Mouse (Mus musculus) cerebellum, postnatal 14 days (tissue): ENCODE results near the gene Zc3h8.

Source experiments
- DNase-seq, 2 experiments: peaks; one replicate each; pipeline ENCODE4 v3.0.0; 2021; ENCODE audit warnings: mixed read lengths in 2 of 2

The Zc3h8 gene

DNA sequence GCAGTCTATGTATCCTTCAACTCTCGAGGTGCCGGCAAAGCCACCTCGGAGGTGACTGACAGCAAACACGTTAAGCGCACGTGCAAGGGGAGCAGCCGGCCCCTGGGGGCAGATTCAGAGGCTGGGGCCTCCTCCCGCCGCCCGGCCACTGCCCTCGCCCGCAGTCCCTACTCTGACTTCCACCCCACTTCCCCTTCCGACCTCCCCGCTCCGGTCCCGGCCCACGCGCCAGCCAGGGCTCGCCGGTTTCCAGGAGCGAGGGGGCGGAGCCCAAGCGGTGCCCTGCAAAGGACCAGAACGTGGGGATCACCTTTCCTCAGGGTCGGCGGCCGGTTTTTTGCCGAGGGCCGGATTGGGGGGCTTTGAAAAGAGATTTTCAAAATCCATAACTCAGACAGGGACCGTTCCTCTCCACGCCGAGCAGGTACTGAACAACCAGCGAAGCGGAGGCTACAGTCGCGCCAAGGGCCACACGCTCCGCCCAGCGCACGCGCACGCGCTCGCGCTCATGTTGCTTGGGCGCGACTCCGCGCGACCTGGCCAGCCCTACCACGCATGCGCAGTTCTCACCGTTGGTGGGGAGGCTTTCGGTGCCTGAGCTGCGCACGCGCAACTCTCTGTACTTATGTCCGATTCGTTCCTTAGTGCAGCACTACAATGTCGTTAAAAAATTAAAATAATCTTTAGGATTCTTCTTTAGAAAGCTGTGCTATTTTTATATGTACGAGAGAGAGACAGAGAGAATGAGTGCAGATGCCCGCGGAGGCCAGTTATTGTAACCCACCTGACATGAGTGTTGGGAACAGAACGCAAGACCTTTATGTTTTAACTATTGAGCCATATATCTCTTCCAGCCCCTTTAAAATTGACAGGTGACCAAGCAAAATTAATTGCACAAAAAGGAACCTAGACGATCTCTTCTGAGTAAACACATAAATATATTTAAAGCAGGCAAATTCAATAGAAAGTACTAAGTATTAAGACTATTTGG lies at the start of gene Zc3h8:
TSS of gene Zc3h8 (minus strand) at position 540 of the 991 bp plus-strand sequence.
- DNase-seq: peak; percentile 98

DNA sequence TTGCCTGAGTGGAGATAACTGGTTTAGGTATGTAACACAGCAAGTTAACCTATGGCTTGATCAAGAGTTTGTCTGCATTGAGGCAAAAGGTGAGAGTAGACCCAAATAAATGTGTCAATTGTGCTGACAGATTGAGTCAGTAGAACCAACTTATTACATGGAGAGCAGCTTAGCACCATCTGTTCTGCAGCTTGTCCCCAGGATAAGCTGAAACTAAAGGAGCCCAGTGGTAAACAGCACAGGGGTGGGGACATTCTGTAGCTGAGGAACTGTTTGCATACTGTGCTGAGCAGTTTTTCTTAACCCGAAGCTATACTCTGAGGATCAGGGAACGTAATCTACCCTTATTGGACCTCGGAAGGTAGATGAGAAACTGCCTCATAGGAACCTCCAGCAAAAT lies 40.9 kb upstream of the Zc3h8 start:
- DNase-seq: no peak

DNA sequence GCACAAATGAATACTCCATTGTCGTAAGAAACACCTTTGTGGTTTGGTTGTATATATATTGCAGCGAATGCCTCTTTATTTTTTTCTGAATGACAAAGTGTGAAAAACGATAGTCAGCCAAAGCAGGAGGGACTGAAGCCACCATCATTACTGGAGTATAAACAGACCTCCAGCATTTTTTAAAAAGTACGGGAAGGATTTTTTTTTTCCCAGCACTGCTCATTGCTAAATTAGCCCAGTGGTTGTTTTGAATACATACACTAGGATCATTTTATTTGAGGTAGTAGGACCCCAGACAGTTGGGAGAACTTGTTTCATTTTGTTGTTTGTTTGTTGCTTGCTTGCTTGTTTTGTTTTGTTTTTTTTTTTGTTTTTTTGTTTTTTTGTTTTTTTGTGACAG lies 31.7 kb upstream of the Zc3h8 start:
- DNase-seq: no peak

DNA sequence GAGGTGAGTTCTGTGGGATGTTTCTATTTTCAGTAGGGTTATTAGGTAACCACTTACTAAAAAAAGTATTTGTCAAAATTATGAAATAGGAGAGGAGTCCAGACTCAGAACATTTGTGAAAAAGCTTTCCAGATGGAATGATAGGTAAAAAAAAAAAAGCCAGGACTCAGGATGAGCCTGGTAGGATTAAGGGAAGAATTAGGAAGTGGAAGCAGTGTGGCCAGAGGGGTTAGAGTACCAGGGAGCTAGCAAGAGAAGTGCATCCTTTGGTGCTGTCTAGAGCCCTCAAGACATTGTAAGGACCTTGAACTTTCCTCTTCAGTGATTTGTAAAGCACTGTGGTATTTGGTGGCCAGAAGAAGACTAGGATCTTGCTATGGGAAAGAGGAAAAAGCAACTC lies 28.4 kb upstream of the Zc3h8 start:
- DNase-seq: no peak

DNA sequence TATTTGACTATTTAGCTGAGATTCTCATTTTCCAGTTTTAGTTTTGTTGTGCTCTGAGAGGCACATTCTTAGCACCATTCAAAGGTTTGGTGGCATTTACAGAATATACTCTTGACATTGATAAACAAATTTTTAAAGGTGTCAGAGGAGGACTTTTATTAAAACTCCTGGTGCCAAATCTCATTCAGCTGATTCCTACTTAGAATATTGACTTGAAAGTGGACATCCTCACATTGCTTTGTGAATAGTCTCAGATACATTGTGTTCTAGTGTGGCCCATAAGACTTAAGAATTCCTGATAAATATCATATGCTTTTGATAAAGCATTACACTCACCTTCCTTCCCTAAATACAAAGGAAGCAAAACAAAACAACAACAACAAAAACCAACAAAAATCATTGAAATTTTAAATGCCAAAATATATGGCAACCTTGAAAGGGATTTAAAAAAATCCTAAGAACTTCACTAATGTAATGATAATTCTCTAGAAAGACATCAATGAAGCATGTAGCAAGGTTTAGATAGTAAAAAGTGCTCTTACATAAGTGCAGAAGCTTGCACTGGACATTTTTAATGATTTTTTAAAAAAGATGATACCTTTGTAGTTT lies 24.7 kb upstream of the Zc3h8 start:
- DNase-seq: peak in 1 of 2 experiments; percentile 20

DNA sequence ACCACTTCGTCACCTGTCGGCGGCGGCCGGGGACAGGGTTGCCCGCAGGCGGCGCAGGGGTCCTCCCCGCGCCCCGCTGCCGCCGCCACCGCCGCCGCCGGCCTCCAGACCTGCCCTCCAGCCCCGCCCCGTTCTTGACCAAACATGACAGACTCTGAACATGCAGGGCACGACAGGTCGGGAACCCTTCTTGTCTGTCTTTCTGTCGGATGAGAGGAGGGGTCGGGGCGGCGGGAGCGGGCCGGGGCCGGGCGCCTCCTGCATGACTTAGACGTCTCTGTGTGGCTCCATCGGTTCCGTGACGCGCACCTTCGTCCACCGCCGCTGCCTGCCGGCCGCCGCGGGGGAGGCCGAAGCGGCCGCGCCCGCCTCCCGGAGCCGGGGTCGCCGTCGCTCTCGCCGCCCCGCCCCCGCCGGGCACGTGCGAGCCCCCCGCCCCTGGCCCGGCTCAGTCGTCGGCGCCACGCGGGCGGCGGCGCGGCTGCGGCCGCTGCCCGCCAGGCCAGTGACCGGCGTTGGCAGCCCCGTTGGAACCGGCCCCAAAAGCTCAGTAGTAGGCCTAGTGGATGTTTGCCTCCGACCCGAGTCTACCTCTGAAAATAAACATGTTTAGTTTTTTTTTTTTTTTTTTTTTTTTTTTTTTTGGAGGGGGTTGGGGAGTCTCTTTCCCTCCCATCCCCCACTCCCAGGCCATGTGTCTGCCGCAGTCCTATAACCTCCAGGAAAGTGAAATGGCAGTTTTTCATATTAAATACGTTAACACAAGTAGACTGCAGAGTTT lies 24.0 kb upstream of the Zc3h8 start, which contains the start of gene Gm10762:
TSS of gene Gm10762 (minus strand) at position 65 of the 781 bp plus-strand sequence.
- peak; percentile 86 to 87 for DNase-seq

DNA sequence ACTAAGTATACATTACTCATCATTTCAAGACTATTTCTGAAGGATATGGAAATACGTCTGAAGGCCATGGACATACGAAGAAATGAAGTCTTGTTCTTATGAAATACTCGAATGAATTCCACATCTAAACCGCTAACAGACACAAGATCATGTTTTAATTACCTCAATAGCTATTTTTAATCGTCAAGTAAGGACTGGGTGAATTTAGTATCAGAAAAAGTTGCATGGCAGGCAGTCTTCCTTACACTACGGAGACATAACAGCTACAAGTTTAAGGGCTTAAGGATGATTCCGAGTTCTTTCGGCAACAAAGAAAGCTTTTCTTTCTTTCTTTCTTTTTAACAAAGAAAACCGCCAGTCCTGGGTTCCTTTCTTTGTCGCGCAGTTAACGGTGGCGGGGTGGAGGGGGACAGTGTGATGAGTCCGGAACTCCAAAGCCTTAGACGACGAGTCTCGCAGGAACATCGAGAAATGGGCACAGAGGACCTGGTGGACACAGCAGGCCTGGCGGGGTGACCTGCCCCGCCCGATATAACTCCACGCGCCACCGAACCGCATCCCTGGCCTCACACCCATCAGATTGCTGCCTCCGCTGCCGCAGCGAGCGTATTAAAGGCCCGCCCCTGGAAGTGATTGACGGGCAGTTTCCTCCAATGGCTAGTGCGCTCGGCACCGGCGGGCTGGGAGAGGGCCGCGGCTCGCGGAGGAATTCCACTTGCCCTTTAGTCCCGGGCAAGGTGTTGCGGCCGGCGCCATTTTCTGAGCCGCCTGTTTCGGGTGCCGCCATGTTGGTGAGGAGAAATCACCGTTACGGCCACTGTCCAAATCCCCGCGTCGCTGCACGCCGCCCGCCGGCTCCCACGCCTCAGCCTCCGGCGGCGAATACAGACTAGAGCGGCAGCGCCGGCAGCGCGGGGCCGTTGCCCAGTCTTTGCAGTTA lies 23.0 kb upstream of the Zc3h8 start, which contains the start of gene Zc3h6:
TSS of gene Zc3h6 (plus strand) at position 762 of the 940 bp plus-strand sequence.
- peak; percentile 99 to 100 for DNase-seq

DNA sequence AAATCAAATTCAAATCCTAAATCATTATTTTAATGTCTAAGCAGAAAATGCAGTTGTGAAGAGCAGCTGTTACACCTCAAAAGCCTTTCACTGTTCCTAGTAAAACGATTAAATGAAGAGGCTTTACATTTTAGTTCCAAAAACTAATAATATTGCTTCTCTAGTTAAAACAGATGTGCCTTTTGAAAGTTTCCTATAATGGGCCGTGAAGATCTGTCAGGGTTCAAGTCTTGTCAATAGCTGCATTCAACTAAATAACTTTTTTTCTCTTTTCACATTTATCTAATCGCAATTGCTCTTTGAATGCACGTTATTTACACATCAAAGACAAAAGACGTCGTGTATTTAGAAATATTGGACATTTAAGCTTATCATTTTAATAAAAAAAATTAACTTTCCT lies 22.4 kb upstream of the Zc3h8 start:
- no peak for DNase-seq

DNA sequence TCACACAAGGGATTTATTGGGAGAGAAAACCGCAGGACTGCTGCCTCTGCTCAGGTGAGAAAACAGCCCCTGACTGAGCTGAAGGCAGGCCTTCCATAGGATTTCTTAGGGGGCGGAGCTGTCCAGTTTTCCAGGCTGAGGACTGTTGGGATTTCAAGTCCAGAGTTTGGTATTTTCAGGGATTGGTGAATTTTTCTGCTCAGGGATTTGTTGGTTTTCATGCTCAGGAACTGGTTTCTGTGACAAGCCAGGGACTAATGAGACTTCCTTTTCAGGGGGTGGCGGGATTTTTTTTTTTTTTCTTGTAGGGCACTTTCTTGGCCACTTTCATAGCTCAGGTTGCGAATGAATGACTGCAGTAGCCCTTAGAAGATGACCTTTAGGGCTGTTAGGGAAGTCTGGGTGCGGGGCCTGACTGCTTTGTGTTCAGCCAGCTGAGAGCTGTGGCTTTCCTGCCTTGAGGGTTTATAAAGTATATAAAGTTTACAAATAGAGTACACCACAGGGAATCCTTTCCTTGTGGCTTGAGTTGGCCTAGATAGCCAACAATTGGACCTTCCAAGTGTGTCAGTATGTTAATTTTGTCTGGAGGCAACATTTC lies 21.7 kb upstream of the Zc3h8 start:
- no peak for DNase-seq

DNA sequence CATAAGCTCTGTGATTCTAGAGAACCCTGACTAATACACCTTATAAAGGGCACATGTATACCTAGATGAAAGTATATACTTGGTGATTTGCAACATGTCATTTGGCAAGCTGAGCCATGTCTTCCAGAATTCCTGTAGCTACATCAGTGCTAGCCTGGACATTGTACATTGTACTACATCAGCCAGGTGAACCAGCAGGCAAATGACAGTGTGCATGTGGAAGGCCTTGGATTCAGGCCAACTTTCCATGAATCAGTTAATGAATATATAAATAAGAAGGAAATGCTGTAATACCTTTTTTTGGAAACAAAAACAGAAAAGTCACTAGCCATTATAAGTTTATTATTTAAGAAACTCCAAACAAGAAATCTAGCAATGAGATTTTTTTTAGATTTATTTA lies 10.3 kb upstream of the Zc3h8 start:
- no peak for DNase-seq

DNA sequence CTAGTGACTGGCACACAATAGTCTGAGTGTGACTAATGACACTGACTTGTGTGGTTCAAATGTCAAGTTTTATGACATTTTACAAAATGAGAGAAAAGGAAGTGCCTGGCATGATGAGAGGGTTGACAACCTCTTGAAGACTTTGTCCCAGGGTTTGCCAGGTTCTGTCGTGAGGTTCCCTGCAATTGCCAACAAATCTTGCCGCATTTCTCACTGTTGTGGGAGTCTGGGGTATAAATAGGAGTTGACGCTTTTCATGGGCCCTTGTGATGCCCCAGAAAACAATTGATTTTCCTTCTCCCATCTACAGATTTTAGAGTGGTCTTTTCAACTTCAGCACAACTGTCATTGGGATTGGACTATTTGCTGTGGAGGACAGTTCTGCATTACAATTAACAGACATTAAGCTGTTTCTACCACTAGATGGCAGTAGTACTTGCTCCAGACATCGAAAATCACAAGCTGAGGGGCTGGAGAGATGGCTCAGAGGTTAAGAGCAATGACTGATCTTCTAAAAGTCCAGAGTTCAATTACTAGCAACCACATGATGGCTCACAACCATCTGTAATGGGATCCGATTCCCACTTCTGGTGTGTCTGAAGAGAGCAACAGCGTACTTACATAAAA lies 4.2 kb upstream of the Zc3h8 start:
- peak; percentile 37 to 59 for DNase-seq

DNA sequence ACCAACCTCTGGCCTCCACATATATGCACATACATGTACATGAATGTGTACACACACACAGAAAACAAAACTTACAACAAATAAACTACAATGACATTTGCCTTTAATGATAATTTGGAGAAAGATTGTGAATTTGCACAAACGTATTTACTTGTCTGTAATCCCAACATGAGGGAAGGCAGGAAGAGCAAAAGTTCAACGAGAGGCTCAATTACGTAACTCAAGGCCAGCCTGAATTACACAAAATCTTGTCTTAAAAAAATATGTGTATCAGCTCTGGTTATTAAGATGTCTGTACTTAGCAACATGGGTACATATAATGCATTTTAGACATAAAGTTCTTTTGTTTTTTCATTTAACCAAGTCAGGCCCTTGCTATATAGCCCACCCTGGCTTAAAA lies 7.6 kb downstream of the Zc3h8 start:
- DNase-seq: no peak

DNA sequence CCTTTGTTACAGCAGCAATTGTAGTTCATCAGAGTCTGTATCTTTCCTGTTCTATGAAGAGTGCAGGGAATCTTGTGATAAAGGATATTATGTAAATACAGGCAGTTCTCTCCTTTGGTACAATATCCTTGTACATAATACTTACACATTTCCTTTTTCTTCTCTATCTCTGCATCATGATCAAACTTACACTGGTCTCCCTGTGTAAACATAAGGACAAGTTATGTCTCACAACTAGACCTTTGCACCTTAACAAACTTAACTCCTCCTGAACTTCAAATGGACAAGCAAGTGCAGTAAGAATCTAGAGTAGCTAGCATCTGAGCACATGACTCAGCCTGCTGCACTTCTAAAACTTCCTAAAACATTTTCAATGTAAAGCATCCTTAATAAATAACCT lies 13.2 kb downstream of the Zc3h8 start:
- no peak for DNase-seq

DNA sequence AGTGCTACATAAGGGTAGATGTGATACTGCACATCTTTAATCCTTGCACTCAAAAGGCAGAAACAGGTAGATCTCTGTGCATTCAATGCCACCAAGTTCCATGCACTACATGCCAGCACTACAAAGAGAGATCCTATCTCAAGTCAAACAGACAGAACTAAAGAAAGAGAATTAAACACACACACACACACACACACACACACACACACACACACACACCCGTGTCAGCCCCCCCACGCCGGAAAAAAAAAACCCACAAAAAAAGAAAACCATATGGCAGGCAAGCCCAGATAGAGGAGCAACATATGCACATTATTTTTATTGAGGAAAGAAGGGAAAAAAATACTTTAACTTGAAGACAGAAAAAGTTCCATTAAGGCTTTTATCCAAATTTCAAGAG lies 15.4 kb downstream of the Zc3h8 start:
- no peak for DNase-seq

DNA sequence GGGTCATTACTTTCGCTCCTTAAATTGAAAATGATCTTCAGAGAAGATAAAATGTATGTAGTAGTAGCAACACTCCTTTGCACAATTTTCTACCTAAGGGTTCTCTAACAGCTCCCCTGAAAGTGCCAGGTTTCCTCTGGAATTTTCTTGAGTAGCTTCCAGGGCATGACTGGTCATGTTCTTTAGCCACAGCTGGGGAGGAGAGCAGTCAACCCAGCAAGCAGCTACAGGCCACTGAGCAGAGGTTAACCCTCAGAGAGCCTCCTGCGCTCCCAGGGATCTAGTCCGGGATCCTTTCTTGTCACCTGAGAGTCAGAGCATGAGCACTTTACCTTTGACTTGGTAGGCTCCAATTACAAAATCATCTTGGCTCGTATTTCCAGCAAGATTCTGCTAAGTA lies 19.1 kb downstream of the Zc3h8 start:
- DNase-seq: no peak

DNA sequence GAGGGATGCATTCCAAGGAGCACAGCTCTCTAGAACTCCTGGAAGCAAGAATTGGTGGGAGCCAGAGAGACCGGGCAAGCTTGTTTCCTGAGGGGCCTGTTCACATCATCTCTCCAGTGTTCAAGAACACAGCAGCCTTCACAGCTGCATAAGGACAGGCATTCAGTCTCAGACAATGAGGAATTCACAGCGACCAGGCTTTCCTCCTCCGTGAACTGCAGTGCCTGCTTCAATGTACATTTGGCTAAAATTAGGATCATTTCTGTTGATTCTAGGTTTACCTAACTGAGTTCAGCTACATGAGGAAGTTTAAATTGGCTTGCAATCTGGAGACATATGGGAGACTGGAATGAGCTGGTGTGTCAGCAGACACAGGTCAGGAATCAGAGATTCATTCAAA lies 27.3 kb downstream of the Zc3h8 start:
- no peak for DNase-seq

DNA sequence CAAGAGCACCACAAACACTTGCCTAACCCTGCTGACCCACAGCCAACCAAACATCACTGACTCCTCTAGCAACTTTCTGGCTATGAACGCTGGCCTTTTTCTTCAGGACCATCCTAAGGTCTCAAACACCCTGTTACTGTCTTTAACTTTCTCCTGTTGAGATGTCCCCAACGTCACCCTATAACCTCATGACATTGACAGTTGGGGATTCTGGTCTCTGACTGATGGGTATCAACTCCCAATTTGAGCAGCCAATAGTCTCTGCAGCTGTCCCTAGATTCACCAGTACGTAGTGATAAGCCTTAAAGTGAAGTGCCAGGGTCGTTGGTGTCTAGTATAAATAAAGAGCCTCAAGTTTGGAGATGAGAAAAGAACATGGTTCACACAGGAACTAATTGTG lies 28.9 kb downstream of the Zc3h8 start:
- no peak for DNase-seq

DNA sequence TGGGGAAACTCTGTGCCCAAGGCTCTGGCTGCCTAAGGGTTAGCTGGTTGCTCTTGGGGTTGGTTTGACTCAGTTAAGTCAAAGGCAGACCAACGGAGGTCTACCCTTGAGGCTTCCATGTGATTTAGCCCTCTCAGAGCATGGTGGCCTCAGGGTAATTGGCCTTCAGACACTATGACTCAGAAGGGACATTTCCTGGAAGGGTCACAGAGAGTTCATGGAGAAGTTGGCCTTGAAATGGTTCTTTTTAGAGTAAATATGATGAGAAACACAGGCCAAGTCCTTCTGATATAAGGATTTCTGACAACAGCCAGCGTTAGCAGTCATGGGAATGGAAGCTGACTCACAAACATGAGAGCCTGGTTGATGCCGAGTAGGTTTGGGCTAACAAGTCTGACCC lies 40.2 kb downstream of the Zc3h8 start:
- DNase-seq: no peak

DNA sequence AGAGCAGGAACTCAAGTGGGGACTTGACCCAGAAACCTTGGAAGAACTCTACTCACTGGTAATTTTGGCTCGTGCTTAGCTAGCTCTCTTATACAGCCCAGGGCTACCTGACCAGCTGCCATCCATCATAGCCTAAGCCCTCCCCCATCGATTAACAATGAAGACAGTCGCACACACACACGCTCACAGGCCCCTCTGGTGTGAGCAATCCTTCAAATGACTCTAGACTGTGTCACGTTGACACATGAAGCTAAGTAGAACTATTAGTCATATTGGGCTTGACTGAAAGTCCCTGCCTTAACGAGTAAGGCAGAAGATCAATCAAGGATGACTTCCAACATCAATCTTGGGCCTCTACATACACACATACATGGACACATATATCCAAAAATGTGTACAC lies 41.0 kb downstream of the Zc3h8 start:
- DNase-seq: no peak

DNA sequence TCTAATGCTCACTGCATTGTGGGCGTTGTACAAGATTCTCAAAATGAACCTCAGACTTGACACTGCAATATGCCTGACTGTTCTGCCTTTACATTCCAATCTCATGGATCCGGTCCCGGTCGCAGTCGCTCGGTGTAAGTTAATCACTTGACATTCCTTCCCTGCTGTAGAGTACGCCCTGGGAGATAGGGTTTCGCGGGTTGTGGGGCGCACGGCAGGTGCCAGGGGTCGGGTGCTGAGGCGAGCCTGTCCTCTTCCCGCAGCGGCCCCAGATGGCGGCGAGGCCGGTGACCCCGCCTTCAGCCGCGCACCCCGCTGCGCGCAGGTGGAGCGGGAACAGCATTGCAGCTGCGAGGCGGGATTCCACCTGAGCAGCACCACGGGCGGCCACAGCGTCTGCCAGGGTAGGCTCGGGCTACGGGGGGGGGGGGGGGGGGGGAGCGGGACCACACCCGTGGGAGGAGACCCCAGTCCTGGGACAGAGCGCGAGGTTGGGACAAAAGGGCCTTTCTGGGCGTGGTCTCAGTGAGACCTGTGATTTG lies 51.6 kb downstream of the Zc3h8 start:
- peak; percentile 39 to 56 for DNase-seq
